Mouse (Mus musculus): ENCODE data around the gene Spen. TPM values are rescaled to one million over a fixed set of nuclear protein-coding genes. Genes with fewer than 3 reads are reported as not detected.
A peak's percentile ranks its signal among the peaks of the same experiment; 100 is the strongest.

Gene Spen
- polyA plus RNA-seq, 1 experiment: 3.5 TPM

- DNase-seq (ENCODE audit: low spot score): no peak
These were observed 64.0 kb downstream of the Spen start for GRCm38 (mm10) chr4:141474431-141474830.

- no peak for DNase-seq (ENCODE audit: low spot score)
These were observed 65.6 kb downstream of the Spen start for GRCm38 (mm10) chr4:141472641-141473321.

- DNase-seq (ENCODE audit: low spot score): no peak
These were observed 66.9 kb downstream of the Spen start for GRCm38 (mm10) chr4:141471491-141471890.

DNA sequence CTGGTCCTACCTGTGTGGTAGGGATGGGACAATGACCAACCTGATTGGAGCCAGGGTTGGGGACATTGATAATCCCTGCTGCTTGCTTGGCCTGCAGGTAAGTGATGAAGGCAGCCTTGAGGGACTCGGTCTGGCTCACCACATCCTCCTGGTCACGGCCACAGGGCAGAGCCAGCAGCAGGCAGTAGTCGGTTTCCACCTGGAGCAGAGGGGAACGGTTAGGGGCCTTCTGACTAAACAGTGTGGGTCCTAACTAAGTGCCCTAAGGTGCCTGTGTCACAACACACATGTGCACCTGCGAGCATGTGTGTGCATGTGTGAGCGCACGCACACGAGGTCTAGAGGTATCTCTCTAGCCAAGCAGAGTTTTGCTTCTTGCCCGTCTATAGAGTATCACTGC, 69.1 kb downstream of the Spen start:
- no peak for DNase-seq (ENCODE audit: low spot score)

- DNase-seq (ENCODE audit: low spot score): peak; percentile 28
These were observed 69.8 kb downstream of the Spen start for GRCm38 (mm10) chr4:141468576-141468975.

GRCm38 (mm10) chr4:141467581-141467927, 70.8 kb downstream of the Spen start:
- no peak for DNase-seq (ENCODE audit: low spot score)

DNA sequence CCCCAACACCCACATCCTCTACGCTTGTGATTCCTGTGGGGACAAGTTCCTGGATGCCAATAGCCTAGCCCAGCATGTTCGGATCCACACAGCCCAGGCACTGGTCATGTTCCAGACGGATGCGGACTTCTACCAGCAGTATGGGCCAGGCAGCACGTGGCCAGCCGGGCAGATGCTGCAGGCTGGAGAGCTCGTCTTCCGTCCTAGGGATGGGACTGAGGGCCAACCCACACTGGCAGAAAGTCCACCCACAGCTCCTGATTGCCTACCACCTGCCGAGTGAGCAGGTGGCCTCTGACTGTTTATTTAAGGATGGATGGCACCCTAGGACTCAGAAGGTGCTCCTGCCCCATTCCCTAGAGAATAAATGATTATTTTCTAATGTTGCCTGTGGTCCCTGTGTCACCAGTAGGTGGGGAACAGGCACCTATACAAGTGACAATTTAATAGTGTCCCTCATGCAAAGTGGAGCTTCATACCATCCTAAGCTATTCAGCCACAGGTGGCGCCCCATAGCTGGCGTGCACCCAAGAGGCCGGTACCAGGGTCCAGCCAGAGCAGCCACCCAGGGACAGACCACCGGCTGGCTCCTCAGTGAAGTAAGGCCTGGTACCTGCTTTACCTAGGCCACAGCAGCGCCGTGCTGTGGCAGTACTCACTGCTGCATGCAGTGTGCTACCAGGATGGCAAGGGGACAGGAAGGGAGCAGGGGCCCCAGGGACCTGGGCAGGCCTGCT, 71.4 kb downstream of the Spen start:
- no peak for DNase-seq (ENCODE audit: low spot score)

DNA sequence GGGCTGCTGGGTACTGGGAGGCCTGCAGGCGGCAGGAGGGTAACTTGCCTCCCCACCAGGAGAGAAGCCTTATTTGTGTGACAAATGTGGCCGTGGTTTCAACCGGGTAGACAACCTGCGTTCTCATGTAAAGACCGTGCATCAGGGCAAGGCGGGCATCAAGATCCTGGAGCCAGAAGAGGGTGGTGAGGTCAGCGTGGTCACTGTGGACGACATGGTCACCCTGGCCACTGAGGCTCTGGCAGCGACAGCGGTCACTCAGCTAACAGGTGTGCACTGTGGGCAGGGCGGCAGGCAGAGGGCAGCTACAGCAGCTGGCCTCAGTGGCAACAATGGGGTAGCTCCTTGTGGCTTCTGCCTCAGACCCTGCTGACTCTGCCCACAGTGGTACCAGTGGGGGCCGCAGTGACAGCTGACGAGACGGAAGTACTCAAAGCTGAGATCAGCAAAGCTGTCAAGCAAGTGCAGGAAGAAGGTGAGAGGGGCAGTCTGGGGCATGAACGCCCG, 72.1 kb downstream of the Spen start:
- DNase-seq (ENCODE audit: low spot score): no peak

GRCm38 (mm10) chr4:141465512-141466288, 72.7 kb downstream of the Spen start:
- DNase-seq (ENCODE audit: low spot score): peak; percentile 24

- DNase-seq (ENCODE audit: low spot score): no peak
These were observed 73.7 kb downstream of the Spen start for GRCm38 (mm10) chr4:141464722-141465121.

- DNase-seq (ENCODE audit: low spot score): no peak
These were observed 74.9 kb downstream of the Spen start for GRCm38 (mm10) chr4:141463472-141463871.

- no peak for DNase-seq (ENCODE audit: low spot score)
These were observed 76.8 kb downstream of the Spen start for GRCm38 (mm10) chr4:141461576-141461975.

GRCm38 (mm10) chr4:141461088-141461487, 77.3 kb downstream of the Spen start:
- no peak for DNase-seq (ENCODE audit: low spot score)

DNA sequence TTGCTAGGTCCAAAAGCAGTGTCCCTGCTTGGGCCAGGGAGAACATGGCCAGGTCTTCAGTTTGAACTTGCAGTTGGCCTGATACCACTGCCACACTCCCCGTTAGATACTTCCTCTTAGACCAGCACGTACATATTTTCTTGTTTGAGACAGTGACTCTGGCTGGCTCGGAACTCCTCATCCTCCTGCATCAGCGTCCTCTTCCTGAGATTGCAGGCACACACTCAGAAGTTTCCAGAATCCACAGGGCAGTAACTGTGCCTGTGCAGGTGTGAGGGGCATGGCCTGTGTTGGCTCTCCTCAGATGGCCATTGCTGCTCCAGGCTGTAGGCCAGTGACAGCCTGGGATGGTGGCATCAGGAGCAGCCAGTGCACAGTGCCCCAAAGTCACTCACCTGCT, 77.9 kb downstream of the Spen start:
- DNase-seq (ENCODE audit: low spot score): no peak

DNA sequence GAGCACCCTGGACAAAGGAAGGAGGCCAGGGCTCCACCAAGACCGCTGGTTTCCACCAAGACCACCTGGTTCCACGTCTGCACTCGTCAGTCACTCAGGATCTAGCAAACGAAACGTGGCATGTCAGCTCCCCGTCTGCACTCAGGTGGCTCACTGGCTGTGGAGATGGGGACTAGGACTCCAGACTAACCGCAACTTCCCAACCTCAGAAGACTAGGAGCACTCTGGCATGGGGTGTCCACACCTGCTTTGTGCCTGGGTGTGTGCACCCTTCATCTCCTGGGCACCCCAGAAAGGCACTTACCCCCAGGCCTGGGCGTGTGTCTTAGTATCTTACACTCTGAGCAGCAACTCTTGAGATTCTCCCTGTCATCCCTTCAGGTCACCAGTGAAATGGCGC, 78.6 kb downstream of the Spen start:
- DNase-seq (ENCODE audit: low spot score): no peak

DNA sequence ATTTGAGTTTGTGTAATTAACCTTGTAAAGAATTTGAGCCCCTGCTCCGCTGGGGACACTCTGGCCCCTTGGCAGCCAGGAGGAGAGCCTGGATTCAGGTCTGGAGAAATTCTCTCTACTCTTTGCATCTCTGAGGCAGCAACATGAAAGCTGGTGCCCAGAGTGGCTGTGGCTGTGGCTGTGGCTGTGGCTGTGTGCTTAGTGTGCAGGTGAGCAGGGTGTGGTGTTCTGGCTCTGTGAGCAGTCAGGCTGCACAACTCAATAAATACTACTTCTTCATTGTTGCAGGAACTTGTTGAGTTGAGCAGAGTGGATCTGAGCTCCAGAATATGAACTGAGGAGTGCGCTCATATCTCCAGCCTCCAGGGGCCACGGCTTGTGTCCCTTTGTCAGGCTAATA, 79.5 kb downstream of the Spen start:
- DNase-seq (ENCODE audit: low spot score): no peak

DNA sequence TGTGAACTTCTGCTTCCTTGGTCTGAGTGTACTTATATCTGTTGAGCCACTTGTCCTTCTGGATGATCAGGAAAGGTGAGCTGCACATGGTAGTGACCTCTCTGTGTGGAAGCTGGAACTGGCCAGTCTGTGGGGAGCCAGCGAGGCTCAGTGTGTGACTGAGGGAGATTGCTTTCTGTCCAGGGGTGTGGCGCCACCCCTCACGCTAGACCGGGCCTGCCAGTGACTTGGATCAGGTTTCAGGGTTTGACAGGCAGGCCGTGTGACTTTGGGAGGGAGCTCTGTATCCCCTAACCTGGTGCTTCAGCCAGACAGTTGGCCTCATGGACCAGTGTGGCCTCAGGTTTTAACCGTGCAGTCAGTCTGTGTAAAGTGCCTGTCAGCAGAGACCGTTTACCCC, 80.2 kb downstream of the Spen start:
- DNase-seq (ENCODE audit: low spot score): peak; percentile 49

- DNase-seq (ENCODE audit: low spot score): no peak
These were observed 82.0 kb downstream of the Spen start for GRCm38 (mm10) chr4:141456193-141456938.

DNA sequence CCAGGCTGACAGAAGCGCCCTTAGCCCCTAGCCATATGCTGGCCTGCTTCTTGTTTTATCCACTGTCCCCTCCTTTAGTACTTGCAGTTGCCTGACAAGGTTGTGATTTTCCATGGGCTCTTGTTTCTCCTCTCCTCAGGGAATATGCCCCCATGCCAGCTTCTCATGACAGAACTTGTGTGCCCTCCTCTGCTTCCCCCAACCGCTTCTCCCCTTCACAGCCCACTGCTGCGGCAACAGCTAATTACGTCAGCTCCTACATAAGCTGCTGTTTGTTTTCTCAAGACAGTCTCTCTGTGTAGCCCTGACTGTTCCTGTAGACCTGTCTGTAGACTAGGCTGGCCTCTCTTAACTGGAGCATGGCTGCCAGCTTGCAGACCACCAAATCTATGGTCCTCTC, 82.9 kb downstream of the Spen start:
- no peak for DNase-seq (ENCODE audit: low spot score)

DNA sequence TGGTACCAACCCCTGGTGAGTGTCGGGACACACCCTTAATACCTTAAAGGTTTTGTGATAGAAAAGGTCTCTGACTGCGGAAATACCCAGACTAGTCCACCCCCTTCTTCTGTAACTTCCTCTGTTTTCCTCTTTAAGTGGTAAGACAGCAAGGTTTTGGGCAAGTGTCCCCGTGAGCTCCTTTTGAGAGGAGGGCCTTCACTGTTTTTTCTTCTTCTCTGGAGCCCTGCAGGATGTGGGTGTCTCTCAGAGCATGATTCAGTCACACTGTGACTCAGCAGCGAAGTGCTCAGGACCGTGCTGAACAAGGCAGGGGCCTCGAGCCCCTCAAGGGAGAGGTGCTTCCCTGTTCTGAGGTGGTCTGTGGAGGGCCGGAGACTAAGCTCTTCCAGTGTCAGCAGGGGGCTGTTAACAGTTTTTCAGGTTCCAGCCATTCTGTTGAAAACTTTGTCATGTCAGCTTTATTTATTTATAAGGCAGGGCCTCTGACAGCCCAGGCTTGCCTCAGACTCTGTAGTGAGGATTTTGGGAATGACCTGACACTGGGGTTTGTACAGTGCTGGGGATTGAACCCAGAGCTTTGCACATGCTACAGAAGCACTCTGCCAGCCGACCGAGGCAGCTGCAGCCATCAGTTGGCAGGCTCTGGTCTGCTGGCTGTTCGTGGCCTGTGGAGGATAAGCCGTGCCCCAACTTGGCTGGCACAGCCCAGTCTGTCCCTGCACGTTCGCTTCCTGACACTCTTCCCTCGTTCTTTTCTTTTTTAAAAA, 83.6 kb downstream of the Spen start:
- no peak for DNase-seq (ENCODE audit: low spot score)

- DNase-seq (ENCODE audit: low spot score): no peak
These were observed 86.4 kb downstream of the Spen start for GRCm38 (mm10) chr4:141451916-141452450.
